Mouse (Mus musculus): ENCODE measurements around the gene Npw.
A peak's percentile ranks its signal among the peaks of the same experiment; 100 is the strongest.

Npw gene

GRCm38 (mm10) chr17:24658017-24658758, at the start of gene Npw:
Npw (minus strand) TSS chr17:24658457.
- DNase-seq (ENCODE audit: low read depth, low spot score), result no peak

- DNase-seq (ENCODE audit: low read depth, low spot score), result no peak
Observed at GRCm38 (mm10) chr17:24707801-24708425, 49.7 kb upstream of the Npw start.

- DNase-seq (ENCODE audit: low read depth, low spot score), result peak; percentile 90
Observed at GRCm38 (mm10) chr17:24706982-24707800, 48.9 kb upstream of the Npw start, which contains the start of gene Tbl3. Tbl3 (minus strand) TSS chr17:24707660.

GRCm38 (mm10) chr17:24705821-24706220, 47.6 kb upstream of the Npw start:
- no peak for DNase-seq (ENCODE audit: low read depth, low spot score)

- no peak for DNase-seq (ENCODE audit: low read depth, low spot score)
Observed at GRCm38 (mm10) chr17:24701251-24701650, 43.0 kb upstream of the Npw start.

- no peak for DNase-seq (ENCODE audit: low read depth, low spot score)
Observed at GRCm38 (mm10) chr17:24699473-24699872, 41.2 kb upstream of the Npw start.

GRCm38 (mm10) chr17:24698715-24699114, 40.5 kb upstream of the Npw start:
- no peak for DNase-seq (ENCODE audit: low read depth, low spot score)

GRCm38 (mm10) chr17:24697985-24698384, 39.7 kb upstream of the Npw start:
- DNase-seq (ENCODE audit: low read depth, low spot score), result no peak

GRCm38 (mm10) chr17:24696011-24696697, 37.9 kb upstream of the Npw start, which contains the start of the genes Gfer and Noxo1:
Gfer (minus strand) TSS chr17:24696156.
Noxo1 (plus strand) TSS chr17:24696234.
- peak; percentile 77 for DNase-seq (ENCODE audit: low read depth, low spot score)

GRCm38 (mm10) chr17:24695326-24696010, 37.2 kb upstream of the Npw start:
- no peak for DNase-seq (ENCODE audit: low read depth, low spot score)

GRCm38 (mm10) chr17:24692385-24692784, 34.1 kb upstream of the Npw start:
- DNase-seq (ENCODE audit: low read depth, low spot score), result no peak

- DNase-seq (ENCODE audit: low read depth, low spot score), result no peak
Observed at GRCm38 (mm10) chr17:24689251-24690081, 31.2 kb upstream of the Npw start, which contains the start of gene Syngr3. Syngr3 (minus strand) TSS chr17:24689955.

GRCm38 (mm10) chr17:24687599-24687998, 29.3 kb upstream of the Npw start:
- DNase-seq (ENCODE audit: low read depth, low spot score), result no peak

GRCm38 (mm10) chr17:24687146-24687595, 28.9 kb upstream of the Npw start:
- no peak for DNase-seq (ENCODE audit: low read depth, low spot score)

GRCm38 (mm10) chr17:24686514-24686913, 28.3 kb upstream of the Npw start:
- no peak for DNase-seq (ENCODE audit: low read depth, low spot score)

- no peak for DNase-seq (ENCODE audit: low read depth, low spot score)
Observed at GRCm38 (mm10) chr17:24677500-24678080, 19.3 kb upstream of the Npw start.

GRCm38 (mm10) chr17:24676877-24677276, 18.6 kb upstream of the Npw start:
- DNase-seq (ENCODE audit: low read depth, low spot score), result no peak

GRCm38 (mm10) chr17:24676187-24676586, 17.9 kb upstream of the Npw start:
- DNase-seq (ENCODE audit: low read depth, low spot score), result peak; percentile 56

- no peak for DNase-seq (ENCODE audit: low read depth, low spot score)
Observed at GRCm38 (mm10) chr17:24674277-24674676, 16.0 kb upstream of the Npw start.

All from retina, postnatal 7 days (tissue).